Mouse (Mus musculus): ENCODE measurements around the gene Rbbp8nl. TPM values are rescaled to one million over a fixed set of nuclear protein-coding genes. Genes with fewer than 3 reads are reported as not detected.

Rbbp8nl gene
- polyA plus RNA-seq, 1 experiment from 2014 or later, result not detected

DNA sequence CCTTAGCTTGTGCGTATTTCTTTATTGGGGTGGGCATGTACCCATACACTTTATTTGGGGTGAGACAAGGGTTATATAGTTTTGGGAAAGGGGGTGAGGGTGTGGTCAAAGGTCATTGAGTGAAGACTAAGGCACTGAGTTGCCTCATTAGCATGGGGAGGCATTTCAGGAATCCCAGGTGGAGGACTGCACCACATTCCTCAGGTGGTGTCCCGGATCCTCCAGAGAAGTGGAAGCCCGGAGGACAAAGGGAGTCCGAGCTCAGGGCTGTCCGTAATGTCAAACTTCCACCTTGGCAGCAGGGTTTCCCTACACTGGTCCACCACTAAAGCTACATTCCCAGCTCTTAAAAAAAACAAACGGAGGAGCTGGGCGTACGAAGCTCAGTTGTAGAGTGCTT, 3.2 kb upstream of the Rbbp8nl start:
- no peaks in the 10 kb centered on the region for H3K4me1 ChIP-seq (ENCODE audit: control insufficient read depth, insufficient read depth, low read depth, low read length)
- no peak overlapping the region for H3K9ac ChIP-seq (ENCODE audit: low read depth, low read length)
- no peak for ATAC-seq
- no peak overlapping the region for H3K4me3 ChIP-seq (ENCODE audit: low read length)
- no peaks in the 10 kb centered on the region for H3K27me3 ChIP-seq (replicated peaks; ENCODE audit: control insufficient read depth, insufficient read depth, low read length)
- H3K9me3 ChIP-seq (ENCODE audit: control insufficient read depth, low read length), result no peaks in the 10 kb centered on the region
- no peak overlapping the region for H3K27ac ChIP-seq (ENCODE audit: low read depth, low read length)
- H3K36me3 ChIP-seq (ENCODE audit: control insufficient read depth, insufficient read depth, low read length), result no peaks in the 10 kb centered on the region
- 74% methylated on average over 8 of the region's 8 CpGs for WGBS
- H3K4me2 ChIP-seq (ENCODE audit: low read length), result no peak overlapping the region

DNA sequence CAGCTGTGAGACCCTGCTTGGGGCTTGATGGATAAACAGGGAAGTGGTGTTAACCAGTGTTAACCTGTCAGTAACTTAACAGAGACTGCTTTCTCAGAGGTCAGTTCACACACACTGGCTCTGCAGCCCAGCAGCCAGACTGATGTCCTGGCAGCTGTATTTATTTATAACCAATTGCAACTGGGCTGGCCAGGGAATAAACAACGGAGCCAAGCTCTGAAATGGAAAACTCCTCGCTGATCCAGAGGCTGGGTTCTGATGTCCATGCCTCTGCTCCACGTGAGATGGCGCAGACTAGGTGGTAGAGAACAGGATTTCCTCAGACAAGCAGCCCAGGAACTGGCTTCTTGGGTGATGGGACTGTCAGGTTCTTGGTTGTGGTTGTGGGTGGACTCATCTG, 2.3 kb upstream of the Rbbp8nl start:
- no peak overlapping the region for H3K9ac ChIP-seq (ENCODE audit: low read depth, low read length)
- no peak overlapping the region for H3K4me3 ChIP-seq (ENCODE audit: low read length)
- no peaks in the 10 kb centered on the region for H3K9me3 ChIP-seq (ENCODE audit: control insufficient read depth, low read length)
- H3K4me2 ChIP-seq (ENCODE audit: low read length), result no peak overlapping the region
- H3K27me3 ChIP-seq (replicated peaks; ENCODE audit: control insufficient read depth, insufficient read depth, low read length), result no peaks in the 10 kb centered on the region
- WGBS, result 82% methylated on average over 4 of the region's 4 CpGs
- no peaks in the 10 kb centered on the region for H3K4me1 ChIP-seq (ENCODE audit: control insufficient read depth, insufficient read depth, low read depth, low read length)
- ATAC-seq, result no peak
- no peaks in the 10 kb centered on the region for H3K36me3 ChIP-seq (ENCODE audit: control insufficient read depth, insufficient read depth, low read length)
- H3K27ac ChIP-seq (ENCODE audit: low read depth, low read length), result no peak overlapping the region

GRCm38 (mm10) chr2:180291566-180291965, 1.9 kb upstream of the Rbbp8nl start:
- Histone ChIP-seq H3K36me3 (ENCODE audit: control insufficient read depth, insufficient read depth, low read length) (no peaks in the 10 kb centered on the region), H3K9me3 (ENCODE audit: control insufficient read depth, low read length) (no peaks in the 10 kb centered on the region), H3K4me3 (ENCODE audit: low read length) (no peak overlapping the region), H3K4me2 (ENCODE audit: low read length) (no peak overlapping the region), H3K9ac (ENCODE audit: low read depth, low read length) (no peak overlapping the region), H3K27ac (ENCODE audit: low read depth, low read length) (no peak overlapping the region), H3K27me3 (replicated peaks; ENCODE audit: control insufficient read depth, insufficient read depth, low read length) (no peaks in the 10 kb centered on the region), H3K4me1 (ENCODE audit: control insufficient read depth, insufficient read depth, low read depth, low read length) (no peaks in the 10 kb centered on the region)
- ATAC-seq, result no peak
- 84% methylated on average over 5 of the region's 5 CpGs for WGBS

- ATAC-seq, result no peak
- Histone ChIP-seq H3K9me3 (ENCODE audit: control insufficient read depth, low read length) (no peaks in the 10 kb centered on the region), H3K36me3 (ENCODE audit: control insufficient read depth, insufficient read depth, low read length) (no peaks in the 10 kb centered on the region), H3K4me2 (ENCODE audit: low read length) (no peak overlapping the region), H3K4me1 (ENCODE audit: control insufficient read depth, insufficient read depth, low read depth, low read length) (no peaks in the 10 kb centered on the region), H3K9ac (ENCODE audit: low read depth, low read length) (no peak overlapping the region), H3K4me3 (ENCODE audit: low read length) (no peak overlapping the region), H3K27me3 (replicated peaks; ENCODE audit: control insufficient read depth, insufficient read depth, low read length) (no peaks in the 10 kb centered on the region), H3K27ac (ENCODE audit: low read depth, low read length) (no peak overlapping the region)
- 76% methylated on average over 6 of the region's 6 CpGs for WGBS
Observed at GRCm38 (mm10) chr2:180290503-180290902, 824 bp upstream of the Rbbp8nl start.

DNA sequence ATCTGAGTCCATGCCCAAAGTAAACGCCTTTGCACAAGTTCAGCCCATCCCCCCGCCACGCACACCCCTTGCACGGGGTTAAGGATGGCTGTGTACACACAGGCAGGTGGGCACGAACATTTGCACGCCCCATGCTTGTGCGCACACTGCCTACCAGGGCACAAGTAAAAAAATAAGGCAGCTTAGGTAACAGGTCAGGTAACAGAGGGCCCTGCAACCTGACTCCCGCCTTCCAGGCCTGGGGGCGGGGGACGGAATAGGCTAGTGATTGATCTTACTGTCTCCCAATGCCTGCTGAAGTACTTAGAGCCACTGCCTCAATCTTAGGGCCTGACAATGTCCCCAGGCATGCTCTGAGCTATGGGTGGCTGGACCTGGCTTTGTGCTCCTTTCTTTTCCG, 713 bp downstream of the Rbbp8nl start:
- no peak overlapping the region for H3K4me3 ChIP-seq (ENCODE audit: low read length)

GRCm38 (mm10) chr2:180279321-180279720, 10.4 kb downstream of the Rbbp8nl start:
- 82% methylated on average over 8 of the region's 8 CpGs for WGBS
- H3K4me1 ChIP-seq (ENCODE audit: control insufficient read depth, insufficient read depth, low read depth, low read length), result no peaks in the 10 kb centered on the region
- no peak overlapping the region for H3K27ac ChIP-seq (ENCODE audit: low read depth, low read length)
- no peaks in the 10 kb centered on the region for H3K36me3 ChIP-seq (ENCODE audit: control insufficient read depth, insufficient read depth, low read length)
- no peaks in the 10 kb centered on the region; the same call in 1 of the 2 replicates for H3K27me3 ChIP-seq (replicated peaks; ENCODE audit: control insufficient read depth, insufficient read depth, low read length)
- no peak overlapping the region for H3K4me3 ChIP-seq (ENCODE audit: low read length)
- no peaks in the 10 kb centered on the region for H3K9me3 ChIP-seq (ENCODE audit: control insufficient read depth, low read length)
- H3K9ac ChIP-seq (ENCODE audit: low read depth, low read length), result no peak overlapping the region
- ATAC-seq, result no peak
- no peak overlapping the region for H3K4me2 ChIP-seq (ENCODE audit: low read length)

More for the DNA sequence above, 713 bp downstream of the Rbbp8nl start:
- no peak overlapping the region for H3K4me2 ChIP-seq (ENCODE audit: low read length)
- H3K36me3 ChIP-seq (ENCODE audit: control insufficient read depth, insufficient read depth, low read length), result no peaks in the 10 kb centered on the region
- 63% methylated on average over 11 of the region's 11 CpGs for WGBS
- no peak overlapping the region for H3K9ac ChIP-seq (ENCODE audit: low read depth, low read length)
- no peak for ATAC-seq
- H3K27ac ChIP-seq (ENCODE audit: low read depth, low read length), result no peak overlapping the region
- no peaks in the 10 kb centered on the region for H3K4me1 ChIP-seq (ENCODE audit: control insufficient read depth, insufficient read depth, low read depth, low read length)
- no peaks in the 10 kb centered on the region for H3K9me3 ChIP-seq (ENCODE audit: control insufficient read depth, low read length)
- H3K27me3 ChIP-seq (replicated peaks; ENCODE audit: control insufficient read depth, insufficient read depth, low read length), result no peaks in the 10 kb centered on the region

DNA sequence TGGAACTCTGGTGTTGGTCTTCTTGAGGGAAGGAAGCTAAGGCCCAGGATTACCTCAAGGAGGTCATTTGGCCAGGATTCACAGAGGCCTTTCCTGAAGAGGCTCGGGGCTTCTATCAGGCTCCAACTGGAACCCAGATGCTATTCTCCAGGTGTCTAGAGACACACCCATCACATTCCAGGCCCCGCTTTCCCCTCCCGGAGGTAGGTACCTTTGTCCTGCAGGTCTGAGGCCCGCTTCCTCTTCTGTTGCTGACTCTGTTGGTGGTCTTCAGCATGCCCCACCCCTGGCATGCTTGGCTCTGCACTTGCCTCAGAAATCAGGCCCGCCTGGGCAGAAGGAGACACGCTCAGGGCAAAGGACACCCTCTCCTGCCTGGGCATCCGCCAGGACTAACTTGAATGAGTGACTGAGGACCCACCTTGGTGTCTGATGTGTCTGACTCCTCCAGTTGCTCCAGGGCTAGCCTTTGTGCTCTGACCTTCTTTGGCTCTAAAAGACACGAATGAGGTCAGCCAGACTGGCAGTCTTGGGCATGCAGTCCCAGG, 11.8 kb downstream of the Rbbp8nl start:
- Histone ChIP-seq H3K4me3 (ENCODE audit: low read length) (no peak overlapping the region), H3K4me1 (ENCODE audit: control insufficient read depth, insufficient read depth, low read depth, low read length) (no peaks in the 10 kb centered on the region; the same call in none of the 2 replicates), H3K27ac (ENCODE audit: low read depth, low read length) (no peak overlapping the region), H3K4me2 (ENCODE audit: low read length) (no peak overlapping the region), H3K9me3 (ENCODE audit: control insufficient read depth, low read length) (no peaks in the 10 kb centered on the region), H3K9ac (ENCODE audit: low read depth, low read length) (no peak overlapping the region), H3K36me3 (ENCODE audit: control insufficient read depth, insufficient read depth, low read length) (no peaks in the 10 kb centered on the region), H3K27me3 (replicated peaks; ENCODE audit: control insufficient read depth, insufficient read depth, low read length) (no peaks in the 10 kb centered on the region; the same call in 1 of the 2 replicates)
- 69% methylated on average over 8 of the region's 8 CpGs for WGBS
- ATAC-seq, result no peak

DNA sequence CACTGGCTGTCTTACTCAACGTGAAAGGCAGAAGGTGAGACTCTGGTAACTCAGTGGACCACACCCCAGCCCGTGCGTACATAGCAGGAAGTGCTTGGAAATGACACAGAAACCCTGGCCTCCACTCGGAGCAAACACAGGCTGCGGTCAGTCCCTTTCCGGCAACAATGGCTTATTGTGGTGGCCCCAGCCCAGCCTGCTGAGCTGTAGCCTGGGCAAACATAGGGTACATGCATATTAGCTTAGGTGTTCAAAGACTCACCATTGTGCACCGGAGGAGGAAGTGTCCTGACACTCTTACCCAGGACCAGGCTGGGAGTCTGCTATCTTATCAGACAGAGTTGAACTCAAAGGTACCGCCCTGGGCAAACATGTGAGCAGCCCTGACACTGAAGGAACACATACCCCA, 12.8 kb downstream of the Rbbp8nl start:
- no peak for ATAC-seq
- Histone ChIP-seq H3K4me2 (ENCODE audit: low read length) (no peak overlapping the region), H3K27me3 (replicated peaks; ENCODE audit: control insufficient read depth, insufficient read depth, low read length) (no peaks in the 10 kb centered on the region; the same call in 1 of the 2 replicates), H3K36me3 (ENCODE audit: control insufficient read depth, insufficient read depth, low read length) (no peaks in the 10 kb centered on the region), H3K4me1 (ENCODE audit: control insufficient read depth, insufficient read depth, low read depth, low read length) (peaks cover 9% of the 10 kb centered on the region), H3K4me3 (ENCODE audit: low read length) (no peak overlapping the region), H3K9ac (ENCODE audit: low read depth, low read length) (no peak overlapping the region), H3K27ac (ENCODE audit: low read depth, low read length) (no peak overlapping the region), H3K9me3 (ENCODE audit: control insufficient read depth, low read length) (no peaks in the 10 kb centered on the region)
- WGBS, result 74% methylated on average over 8 of the region's 8 CpGs

GRCm38 (mm10) chr2:180276385-180276784, 13.3 kb downstream of the Rbbp8nl start:
- no peak for ATAC-seq
- Histone ChIP-seq H3K4me3 (ENCODE audit: low read length) (no peak overlapping the region), H3K27me3 (replicated peaks; ENCODE audit: control insufficient read depth, insufficient read depth, low read length) (no peaks in the 10 kb centered on the region; the same call in 1 of the 2 replicates), H3K4me2 (ENCODE audit: low read length) (no peak overlapping the region), H3K36me3 (ENCODE audit: control insufficient read depth, insufficient read depth, low read length) (no peaks in the 10 kb centered on the region), H3K9ac (ENCODE audit: low read depth, low read length) (no peak overlapping the region), H3K9me3 (ENCODE audit: control insufficient read depth, low read length) (no peaks in the 10 kb centered on the region), H3K27ac (ENCODE audit: low read depth, low read length) (no peak overlapping the region), H3K4me1 (ENCODE audit: control insufficient read depth, insufficient read depth, low read depth, low read length) (peaks cover 14% of the 10 kb centered on the region)
- WGBS, result 64% methylated on average over 4 of the region's 4 CpGs

- Histone ChIP-seq H3K9ac (ENCODE audit: low read depth, low read length) (no peak overlapping the region), H3K9me3 (ENCODE audit: control insufficient read depth, low read length) (no peaks in the 10 kb centered on the region), H3K4me3 (ENCODE audit: low read length) (no peak overlapping the region), H3K27me3 (replicated peaks; ENCODE audit: control insufficient read depth, insufficient read depth, low read length) (no peaks in the 10 kb centered on the region; the same call in 1 of the 2 replicates), H3K36me3 (ENCODE audit: control insufficient read depth, insufficient read depth, low read length) (no peaks in the 10 kb centered on the region), H3K27ac (ENCODE audit: low read depth, low read length) (no peak overlapping the region), H3K4me2 (ENCODE audit: low read length) (peak overlapping the region; percentile 37), H3K4me1 (ENCODE audit: control insufficient read depth, insufficient read depth, low read depth, low read length) (peaks cover 16% of the 10 kb centered on the region)
- WGBS, result under 1% methylated on average over 8 of the region's 8 CpGs
- ATAC-seq, result no peak
Observed at GRCm38 (mm10) chr2:180275836-180276235, 13.8 kb downstream of the Rbbp8nl start.
